Mouse (Mus musculus) midbrain, postnatal 0 days (tissue): ENCODE results near the gene Dld. TPM values are rescaled to one million over a fixed set of nuclear protein-coding genes. Genes with fewer than 3 reads are reported as not detected.

Experiments used
- ATAC-seq: fragments of 200-750 bp; cut with Nextera tagmentation; 2 replicates; pipeline ENCODE4 v1.8.0; 2017; ENCODE audit warnings: moderate number of reproducible peaks, mild to moderate bottlenecking, moderate TSS enrichment, moderate library complexity; ENCODE audit not compliant: low FRiP score
- DNase-seq: peaks from one replicate; pipeline ENCODE4 v3.0.0-alpha.2; 2015; ENCODE audit warnings: low spot score
- H3K27ac ChIP-seq: fragments of 300-500 bp; sonication (generic); 2 replicates; pipeline ENCODE4 v1.5.1; 2014; ENCODE audit warnings: low read depth, mild to moderate bottlenecking, low read length, mixed read lengths
- H3K27me3 ChIP-seq: fragments of 300-500 bp; sonication (generic); 2 replicates; pipeline ENCODE4 v1.6.1; 2014; ENCODE audit warnings: low read length, control low read depth, mixed read lengths; ENCODE audit not compliant: insufficient read depth
- H3K36me3 ChIP-seq: fragments of 300-500 bp; sonication (generic); 2 replicates; pipeline ENCODE4 v1.6.1; 2014; ENCODE audit warnings: low read length, control low read depth, mixed read lengths; ENCODE audit not compliant: insufficient read depth
- H3K4me1 ChIP-seq: fragments of 300-500 bp; sonication (generic); 2 replicates; pipeline ENCODE4 v1.6.1; 2014; ENCODE audit warnings: mild to moderate bottlenecking, control low read depth, antibody characterized with exemption, low read length, mixed read lengths; ENCODE audit not compliant: insufficient read depth
- H3K4me2 ChIP-seq: fragments of 300-500 bp; sonication (generic); 2 replicates; pipeline ENCODE4 v1.6.1; 2014; ENCODE audit warnings: low read depth, mild to moderate bottlenecking, low read length, mixed read lengths; ENCODE audit not compliant: poor library complexity, severe bottlenecking
- H3K4me3 ChIP-seq: fragments of 300-500 bp; sonication (generic); 2 replicates; pipeline ENCODE4 v1.5.1; 2014; ENCODE audit warnings: low read depth, mild to moderate bottlenecking, low read length, moderate library complexity
- H3K9ac ChIP-seq: fragments of 300-500 bp; sonication (generic); replicated peaks from 2 replicates; pipeline ENCODE4 v1.6.1; 2014; ENCODE audit warnings: mild to moderate bottlenecking, low read length, moderate library complexity, mixed read lengths; ENCODE audit not compliant: poor library complexity, severe bottlenecking
- H3K9me3 ChIP-seq: fragments of 300-500 bp; sonication (generic); 2 replicates; pipeline ENCODE4 v1.6.1; 2016; ENCODE audit warnings: low read length, control low read depth
- CTCF ChIP-seq: IDR thresholded peaks from 2 replicates; pipeline ENCODE4 v1.5.1; 2016; ENCODE audit warnings: antibody characterized with exemption, mild to moderate bottlenecking
- WGBS: fragments of 180-500 bp; shearing (Covaris S2); extraction: QIAGEN DNeasy Blood & Tissue Kit; methylation state at CpG from one replicate; pipeline ENCODE4 v1.1.7; 2014; 5-methylcytosine and 5-hydroxymethylcytosine counted together
- polyA plus RNA-seq: library from polyadenylated mRNA; unstranded; fragments of >200 nt; fragmentation: Nextera tagmentation; extraction: Ambion mirVana; gene quantifications from 2 replicates; pipeline ENCODE4 v1.2.1, GENCODE M21; 2015
- total RNA-seq: library from RNA; depleted of rRNA; stranded (reverse); fragments of >200 nt; gene quantifications from 2 replicates; pipeline ENCODE4 v1.2.3, GENCODE M21; 2014

Gene Dld
- total and polyA plus RNA-seq, 2 experiments from 2014 or later: 41.0 to 122 TPM

- Histone ChIP-seq H3K4me1 (no peaks in the 10 kb centered on the region), H3K27me3 (no peaks in the 10 kb centered on the region), H3K9me3 (no peaks in the 10 kb centered on the region), H3K4me2 (no peak overlapping the region), H3K36me3 (no peaks in the 10 kb centered on the region; the same call in 1 of the 2 replicates), H3K27ac (no peak overlapping the region), H3K4me3 (no peak overlapping the region), H3K9ac (no peak overlapping the region)
- DNase-seq (no peak), ATAC-seq (no peak)
- no peak for TF ChIP-seq CTCF
- 72% methylated on average over 3 of the region's 3 CpGs for WGBS
These were observed 55.7 kb downstream of the Dld start for GRCm38 (mm10) chr12:31295505-31295904.

- 82% methylated on average over 11 of the region's 11 CpGs for WGBS
- H3K4me2 ChIP-seq: no peak overlapping the region
- TF ChIP-seq CTCF: no peak
- no peak overlapping the region for H3K9ac ChIP-seq
- no peaks in the 10 kb centered on the region; the same call in 1 of the 2 replicates for H3K36me3 ChIP-seq
- no peaks in the 10 kb centered on the region for H3K4me1 ChIP-seq
- no peak for DNase-seq
- no peak overlapping the region for H3K4me3 ChIP-seq
- H3K9me3 ChIP-seq: no peaks in the 10 kb centered on the region
- no peaks in the 10 kb centered on the region for H3K27me3 ChIP-seq
- ATAC-seq: no peak
- no peak overlapping the region for H3K27ac ChIP-seq
These were observed 56.3 kb downstream of the Dld start for GRCm38 (mm10) chr12:31294996-31295395.

DNA sequence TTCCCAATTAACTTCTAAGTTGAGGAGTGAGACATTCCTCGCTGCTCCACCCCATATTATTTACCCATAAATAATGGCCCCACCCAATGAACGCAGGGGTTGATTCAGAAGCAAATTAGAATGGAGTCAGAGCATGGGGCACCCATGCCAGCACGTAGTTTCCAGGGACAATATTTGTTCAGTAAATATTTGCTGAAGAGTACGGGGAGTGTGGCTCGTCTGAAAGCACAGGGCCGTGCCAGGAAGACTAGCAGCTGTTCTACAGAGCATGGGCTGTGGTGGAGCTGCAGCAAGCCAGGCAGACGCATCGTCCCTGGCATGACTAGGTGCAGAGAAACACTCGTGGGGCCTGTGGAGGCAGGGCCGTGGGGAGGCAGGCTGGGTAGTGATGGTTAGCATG lies 56.7 kb downstream of the Dld start:
- TF ChIP-seq CTCF: no peak

DNA sequence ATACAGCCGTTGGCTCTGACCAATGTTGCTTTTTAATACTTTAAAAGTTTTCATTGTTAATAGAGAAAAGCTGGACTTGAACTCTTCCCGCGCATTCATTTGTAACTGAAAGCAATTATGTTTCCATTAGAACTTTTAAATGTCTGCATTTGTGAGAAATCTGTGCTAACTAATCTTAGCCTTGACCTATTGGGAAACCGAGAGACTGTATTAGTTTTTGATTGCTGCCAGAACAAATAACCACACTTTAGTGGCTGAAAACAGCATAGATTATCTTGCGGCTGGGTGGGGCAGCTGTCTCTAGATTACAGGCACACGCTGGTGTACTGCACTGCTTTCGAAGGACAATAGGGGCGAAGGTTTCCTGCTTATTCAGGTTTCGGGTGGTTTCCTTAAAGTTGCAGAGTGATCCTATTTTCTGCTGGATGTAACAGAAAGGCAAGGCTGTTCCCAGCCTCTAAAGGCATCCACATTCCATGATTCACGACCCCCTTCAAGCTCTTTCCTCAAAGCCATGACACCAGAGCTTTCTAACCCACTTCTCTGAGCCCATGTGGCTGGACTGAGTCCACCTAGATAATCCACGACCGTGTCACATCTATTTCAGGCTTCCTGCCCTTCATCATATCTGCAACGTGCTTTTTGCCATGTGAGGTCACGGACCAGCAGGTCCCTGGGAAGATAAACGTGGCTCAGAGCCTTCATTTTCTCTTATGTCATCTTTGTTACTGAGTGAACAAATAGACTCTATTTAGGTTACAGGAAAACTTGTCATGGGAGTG lies 57.7 kb downstream of the Dld start:
- no peak for ATAC-seq

More for the DNA sequence above, 56.7 kb downstream of the Dld start:
- H3K4me2 ChIP-seq: no peak overlapping the region
- no peak overlapping the region for H3K9ac ChIP-seq
- H3K9me3 ChIP-seq: no peaks in the 10 kb centered on the region
- ATAC-seq: no peak
- no peak overlapping the region for H3K27ac ChIP-seq
- H3K27me3 ChIP-seq: no peaks in the 10 kb centered on the region
- 80% methylated on average over 10 of the region's 10 CpGs for WGBS
- no peak overlapping the region for H3K4me3 ChIP-seq
- no peaks in the 10 kb centered on the region for H3K4me1 ChIP-seq
- no peaks in the 10 kb centered on the region for H3K36me3 ChIP-seq
- DNase-seq: no peak

DNA sequence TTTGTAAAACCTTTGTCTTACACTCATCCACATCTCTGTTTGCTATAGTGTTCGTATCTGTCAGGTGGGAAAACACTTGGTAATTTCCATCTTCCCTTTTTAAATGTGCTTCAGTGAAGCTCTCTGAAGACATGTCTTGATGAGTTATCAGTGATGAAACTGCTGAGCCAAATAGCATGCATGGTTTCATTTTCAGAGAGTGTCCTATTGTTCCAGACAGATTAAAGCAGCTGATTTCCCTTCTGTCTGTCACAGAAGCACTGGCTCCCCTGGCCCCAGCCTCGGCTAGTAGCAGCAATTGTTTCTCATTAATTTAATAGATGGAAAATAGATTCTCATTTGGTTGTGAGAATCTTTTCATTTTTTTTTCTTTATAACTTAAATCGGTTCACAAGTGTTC lies 60.3 kb downstream of the Dld start:
- ATAC-seq: no peak
- WGBS: 70% methylated on average over 3 of the region's 3 CpGs
- no peaks in the 10 kb centered on the region for H3K36me3 ChIP-seq
- peak; percentile 44 for DNase-seq
- H3K4me3 ChIP-seq: no peak overlapping the region
- H3K27ac ChIP-seq: no peak overlapping the region
- no peak overlapping the region for H3K4me2 ChIP-seq
- H3K27me3 ChIP-seq: no peaks in the 10 kb centered on the region
- no peaks in the 10 kb centered on the region for H3K4me1 ChIP-seq
- TF ChIP-seq CTCF: no peak
- no peaks in the 10 kb centered on the region for H3K9me3 ChIP-seq
- H3K9ac ChIP-seq: no peak overlapping the region

More for the DNA sequence above, 57.7 kb downstream of the Dld start:
- TF ChIP-seq CTCF: no peak
- Histone ChIP-seq H3K4me1 (no peaks in the 10 kb centered on the region), H3K4me3 (no peak overlapping the region), H3K9me3 (no peaks in the 10 kb centered on the region), H3K4me2 (no peak overlapping the region), H3K36me3 (no peaks in the 10 kb centered on the region), H3K27me3 (no peaks in the 10 kb centered on the region), H3K27ac (no peak overlapping the region), H3K9ac (no peak overlapping the region)
- WGBS: 67% methylated on average over 15 of the region's 15 CpGs
- no peak for DNase-seq

DNA sequence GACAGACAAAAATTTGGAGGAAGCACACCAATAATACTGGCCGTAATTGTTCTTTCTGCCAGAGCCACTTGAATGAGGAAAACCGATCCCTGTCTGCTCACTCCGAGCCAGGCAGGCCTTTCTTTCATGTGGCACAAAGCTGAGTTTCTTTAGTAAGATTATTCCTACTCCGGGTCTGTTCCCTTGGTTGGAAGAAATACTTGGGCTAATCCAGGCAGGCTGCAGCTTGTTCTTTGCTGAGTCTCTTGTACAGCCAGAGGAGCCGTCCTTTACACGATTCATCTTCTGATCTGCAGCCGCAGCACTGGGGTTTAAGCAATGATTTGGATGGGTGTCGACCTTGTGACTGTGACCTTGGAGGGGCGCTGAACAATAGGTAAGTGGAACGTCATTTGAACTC lies 62.2 kb downstream of the Dld start:
- Histone ChIP-seq H3K4me3 (no peak overlapping the region), H3K9ac (no peak overlapping the region), H3K4me1 (no peaks in the 10 kb centered on the region), H3K4me2 (no peak overlapping the region), H3K9me3 (no peaks in the 10 kb centered on the region), H3K27ac (no peak overlapping the region), H3K36me3 (no peaks in the 10 kb centered on the region), H3K27me3 (no peaks in the 10 kb centered on the region)
- TF ChIP-seq CTCF: no peak
- WGBS: 83% methylated on average over 10 of the region's 10 CpGs
- no peak for ATAC-seq
- no peak for DNase-seq
